Mouse (Mus musculus): ENCODE data around the gene Aldoart1. TPM values are rescaled to one million over a fixed set of nuclear protein-coding genes. Genes with fewer than 3 reads are reported as not detected.

Gene Aldoart1
- polyA plus RNA-seq (2017; shearing (Covaris generic)): 1.2 TPM

DNA sequence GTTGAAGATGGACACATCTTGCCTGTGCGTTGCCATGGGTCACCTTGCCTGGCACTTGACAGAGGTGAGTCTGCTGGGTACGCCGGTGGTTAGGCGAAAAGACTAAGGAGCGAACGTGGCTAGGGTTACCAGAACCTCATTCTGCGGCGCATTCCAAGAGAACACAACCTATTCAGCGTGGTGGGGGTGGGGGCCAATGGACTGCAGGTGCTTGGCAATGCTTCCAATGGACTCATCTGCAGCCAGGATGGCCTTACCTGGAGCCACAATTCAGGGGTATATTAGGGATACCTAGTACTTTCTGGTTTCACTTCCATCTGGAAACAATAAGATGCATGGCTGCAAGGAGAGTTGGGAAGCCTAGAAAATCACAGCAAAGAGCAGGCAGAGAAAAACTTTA lies at the start of gene Aldoart1:
Gene Aldoart1 (minus strand): TSS at position 101 of the 400 bp plus-strand sequence.

